Mouse (Mus musculus): Measurements from ENCODE around the gene Anxa5.

The Anxa5 gene

DNA sequence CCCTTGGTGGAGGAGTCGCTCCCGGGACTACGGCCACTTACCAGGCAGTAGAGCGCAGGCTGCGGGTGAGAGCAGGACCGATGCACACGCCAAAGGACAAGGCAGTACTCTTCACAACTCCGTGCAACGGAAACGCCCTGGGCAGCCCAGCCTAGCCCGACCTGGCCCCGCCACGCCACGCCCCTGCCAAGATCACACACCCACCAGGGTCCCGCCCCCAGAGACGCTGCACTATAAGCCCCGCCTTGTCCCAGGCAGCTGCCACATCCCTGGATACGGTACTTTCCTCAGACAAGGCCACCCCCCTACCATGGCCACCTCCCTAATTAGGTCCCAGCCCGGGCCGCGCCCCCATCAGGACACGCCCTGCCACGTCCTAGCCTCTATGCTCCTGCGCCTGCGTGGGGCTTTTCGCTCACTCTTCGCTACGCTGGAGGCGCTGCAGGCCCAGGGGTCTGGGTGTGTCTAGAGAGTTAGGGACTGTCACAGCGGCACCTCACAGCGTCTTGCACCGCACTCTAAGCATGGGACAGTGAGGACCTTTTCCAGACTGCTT is at the start of gene Anxa5, which contains the start of gene 1810062G17Rik:
TSS of gene Anxa5 (minus strand) at position 363 of the 556 bp plus-strand sequence.
TSS of gene 1810062G17Rik (plus strand) at position 406 of the 556 bp plus-strand sequence.
- in situ Hi-C loops (cut with MboI, MseI) = loop anchor here (10.0 kb wide), 1 partner anchor 481 kb away; no protein-coding TSS in a partner anchor

- in situ Hi-C loops (cut with MboI, MseI) = no loop called here
Measured at GRCm38 (mm10) chr3:36524466-36524865, 48.8 kb upstream of the Anxa5 start.

- in situ Hi-C loops (cut with MboI, MseI) = no loop called here
Measured at GRCm38 (mm10) chr3:36522137-36522536, 46.4 kb upstream of the Anxa5 start.

DNA sequence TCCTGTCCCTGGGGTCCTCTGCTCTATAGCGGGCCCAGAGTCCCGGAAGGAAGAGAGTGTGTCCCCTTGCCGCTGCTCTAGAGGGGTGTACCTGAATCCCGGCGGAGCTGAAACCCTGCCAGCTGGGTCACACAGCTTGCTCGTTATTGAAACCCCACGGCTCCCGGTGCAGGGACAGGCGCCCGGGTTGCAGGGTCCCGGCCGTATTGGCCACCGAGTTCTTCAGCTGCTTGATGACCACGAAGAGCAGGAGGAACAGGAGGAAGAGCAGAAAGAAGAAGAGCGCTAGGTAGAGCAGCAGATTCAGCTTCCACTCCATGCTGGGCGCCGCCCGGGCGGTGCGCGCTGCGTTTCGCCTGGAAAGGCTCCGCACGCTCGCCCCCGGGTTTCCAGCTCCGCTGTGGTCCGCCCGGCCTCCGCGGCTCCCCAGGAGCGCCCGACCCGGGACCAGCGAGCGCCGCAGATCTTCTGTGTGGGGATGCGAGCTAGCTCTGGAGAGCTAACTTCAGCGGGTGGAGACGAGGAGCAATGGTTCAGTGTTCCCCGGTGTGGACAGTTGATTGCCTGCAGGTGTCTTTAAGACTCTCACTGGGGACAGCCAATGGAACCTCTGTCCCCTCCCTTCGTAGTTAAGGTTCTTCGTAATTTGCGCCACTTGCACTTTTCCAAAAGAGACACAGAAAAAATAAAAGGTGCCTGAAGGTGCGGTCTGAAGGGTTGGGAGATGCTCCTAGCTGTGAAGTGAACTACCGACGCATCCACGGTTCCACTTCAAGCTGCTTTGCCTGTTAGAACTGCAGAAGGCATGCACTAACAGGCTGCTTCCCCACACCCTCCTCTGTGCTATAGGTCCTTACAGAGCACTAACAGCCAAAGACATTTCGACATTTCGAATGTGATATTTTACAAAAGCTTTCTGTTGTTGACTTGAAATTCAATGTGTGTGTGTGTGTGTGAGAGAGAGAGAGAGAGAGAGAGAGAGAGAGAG is 45.7 kb upstream of the Anxa5 start, which contains the start of gene Gm11549:
TSS of gene Gm11549 (minus strand) at position 741 of the 988 bp plus-strand sequence.
- in situ Hi-C loops (cut with MboI, MseI) = no loop called here

- in situ Hi-C loops (cut with MboI, MseI) = no loop called here
Measured at GRCm38 (mm10) chr3:36516196-36516595, 40.5 kb upstream of the Anxa5 start.

DNA sequence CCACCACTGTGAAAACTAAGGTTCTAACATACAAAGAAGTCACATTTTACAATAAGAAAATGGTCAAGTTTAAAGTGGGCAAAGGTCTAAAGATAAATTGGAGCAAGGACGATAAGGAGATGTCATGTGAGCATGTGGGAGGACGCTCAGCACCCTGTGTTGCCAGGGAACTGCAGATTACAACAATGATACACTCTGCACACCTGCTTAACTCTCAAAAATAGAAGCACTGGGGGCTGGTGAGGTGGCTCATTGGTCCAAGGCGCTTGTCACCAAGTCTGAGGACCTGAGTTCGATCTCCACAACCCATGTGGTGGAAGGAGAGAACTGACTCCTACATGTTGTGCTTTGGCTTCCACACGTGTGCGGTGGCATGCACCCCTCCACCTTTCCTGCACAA is 35.8 kb upstream of the Anxa5 start:
- in situ Hi-C loops (cut with MboI, MseI) = no loop called here

GRCm38 (mm10) chr3:36505809-36506735 is 30.4 kb upstream of the Anxa5 start:
- in situ Hi-C loops (cut with MboI, MseI) = no loop called here

DNA sequence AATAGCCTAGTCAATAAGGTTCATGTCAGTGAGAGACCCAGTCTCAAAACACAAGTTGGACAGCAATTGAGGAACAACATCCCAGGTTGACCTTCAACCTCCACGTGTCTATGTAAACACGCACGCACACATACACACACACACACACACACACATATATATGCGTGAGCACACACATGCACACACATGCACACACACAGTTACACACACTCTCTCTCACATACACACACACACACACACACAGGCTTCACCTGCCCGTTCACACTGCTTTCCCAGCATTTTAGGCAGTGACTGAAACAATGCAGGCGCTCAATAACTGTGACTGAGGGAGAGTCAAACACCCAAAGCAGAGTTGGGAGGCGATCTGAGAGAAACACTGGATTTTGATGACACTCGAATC is 29.6 kb upstream of the Anxa5 start:
- in situ Hi-C loops (cut with MboI, MseI) = no loop called here

DNA sequence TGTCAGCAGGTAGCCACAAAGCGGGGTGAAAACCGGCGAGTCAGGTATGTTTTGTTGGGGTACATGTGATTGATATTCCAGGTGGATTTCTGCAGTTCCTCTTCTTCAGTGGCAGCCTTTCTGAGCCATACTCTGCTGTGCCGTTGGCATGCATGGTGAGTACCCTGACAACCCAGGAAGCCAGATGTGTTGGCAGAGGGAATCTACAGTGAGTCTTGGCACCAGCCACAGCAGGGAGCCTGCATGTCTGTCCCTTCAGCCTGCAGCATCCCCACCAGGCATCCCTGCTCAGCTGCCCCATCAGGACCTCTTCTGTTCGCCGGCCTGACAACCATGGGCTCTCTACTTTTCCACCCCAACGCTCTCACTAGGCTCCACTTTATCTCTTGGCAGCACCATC is 25.9 kb upstream of the Anxa5 start:
- in situ Hi-C loops (cut with MboI, MseI) = no loop called here

GRCm38 (mm10) chr3:36500976-36501375 is 25.3 kb upstream of the Anxa5 start:
- in situ Hi-C loops (cut with MboI, MseI) = no loop called here

GRCm38 (mm10) chr3:36499418-36499817 is 23.7 kb upstream of the Anxa5 start:
- in situ Hi-C loops (cut with MboI, MseI) = loop anchor here (5.0 to 10.0 kb wide), 2 partner anchors 55 to 287 kb away; no protein-coding TSS in a partner anchor

- in situ Hi-C loops (cut with MboI, MseI) = loop anchor here (5.0 to 10.0 kb wide), 2 partner anchors 53 to 286 kb away; no protein-coding TSS in a partner anchor
Measured at GRCm38 (mm10) chr3:36498224-36498623, 22.5 kb upstream of the Anxa5 start.

DNA sequence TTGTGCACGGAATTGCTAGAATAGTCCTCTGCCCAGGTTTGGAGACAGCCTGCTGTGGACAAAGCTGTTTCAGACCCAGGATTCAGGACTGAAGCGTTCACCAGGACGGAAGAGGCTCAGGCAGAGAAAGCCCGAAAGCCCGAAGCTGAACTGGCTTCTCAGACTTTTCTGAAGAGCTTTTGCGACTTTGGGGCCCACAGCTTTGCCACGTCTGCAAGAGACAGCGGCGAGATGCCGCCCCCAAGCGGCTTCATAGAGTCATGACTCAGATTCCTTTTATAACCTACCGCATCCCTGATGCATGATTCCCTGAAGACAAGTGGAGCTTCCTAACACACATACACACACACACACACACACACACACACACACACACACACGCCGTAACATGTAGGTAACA is 21.1 kb upstream of the Anxa5 start:
- in situ Hi-C loops (cut with MboI, MseI) = loop anchor here (5.0 to 10.0 kb wide), 2 partner anchors 52 to 284 kb away; no protein-coding TSS in a partner anchor

DNA sequence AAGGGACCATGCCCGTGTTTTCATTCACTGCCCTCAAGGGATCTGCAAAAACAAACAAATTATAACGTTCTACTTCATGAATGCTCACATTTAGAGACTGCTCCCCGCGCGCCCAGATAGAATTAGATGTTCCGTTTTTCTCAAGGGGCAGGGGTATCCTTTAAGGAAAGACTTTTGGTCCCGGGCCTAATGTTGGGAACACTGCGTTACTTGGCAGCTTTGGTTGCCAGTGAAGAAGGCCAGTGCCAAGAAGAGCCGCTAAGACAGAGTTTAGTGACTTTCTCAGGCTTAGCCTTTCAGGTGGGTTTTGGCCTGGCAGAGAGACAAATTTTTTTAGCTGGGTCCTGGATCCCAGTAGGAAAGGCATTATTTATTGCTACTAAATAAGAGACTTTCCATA is 20.6 kb upstream of the Anxa5 start:
- in situ Hi-C loops (cut with MboI, MseI) = loop anchor here (5.0 to 10.0 kb wide), 2 partner anchors 51 to 284 kb away; no protein-coding TSS in a partner anchor

DNA sequence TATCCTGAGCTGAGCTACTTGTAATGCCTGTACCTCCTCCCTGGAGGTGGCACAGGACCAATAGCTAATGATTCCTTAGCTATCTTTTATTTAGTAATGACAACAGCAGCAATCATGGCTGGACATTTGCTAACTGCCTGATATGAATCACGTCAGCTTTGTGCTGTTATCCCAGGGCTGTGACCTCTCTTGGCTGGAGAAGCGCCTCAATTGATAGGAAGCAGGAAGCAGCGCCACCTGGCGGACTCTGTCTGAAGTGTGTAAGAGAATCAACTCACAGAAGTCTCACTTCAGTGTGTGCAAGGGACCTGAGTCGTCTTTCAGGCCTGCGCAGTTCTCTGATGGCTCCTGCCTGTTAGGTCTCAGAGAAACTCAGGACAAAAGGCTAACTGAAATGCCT is 19.7 kb upstream of the Anxa5 start:
- in situ Hi-C loops (cut with MboI, MseI) = loop anchor here (5.0 to 10.0 kb wide), 2 partner anchors 51 to 283 kb away; no protein-coding TSS in a partner anchor

GRCm38 (mm10) chr3:36494613-36495012 is 18.9 kb upstream of the Anxa5 start:
- in situ Hi-C loops (cut with MboI, MseI) = loop anchor here (5.0 to 10.0 kb wide), 2 partner anchors 50 to 282 kb away; no protein-coding TSS in a partner anchor

DNA sequence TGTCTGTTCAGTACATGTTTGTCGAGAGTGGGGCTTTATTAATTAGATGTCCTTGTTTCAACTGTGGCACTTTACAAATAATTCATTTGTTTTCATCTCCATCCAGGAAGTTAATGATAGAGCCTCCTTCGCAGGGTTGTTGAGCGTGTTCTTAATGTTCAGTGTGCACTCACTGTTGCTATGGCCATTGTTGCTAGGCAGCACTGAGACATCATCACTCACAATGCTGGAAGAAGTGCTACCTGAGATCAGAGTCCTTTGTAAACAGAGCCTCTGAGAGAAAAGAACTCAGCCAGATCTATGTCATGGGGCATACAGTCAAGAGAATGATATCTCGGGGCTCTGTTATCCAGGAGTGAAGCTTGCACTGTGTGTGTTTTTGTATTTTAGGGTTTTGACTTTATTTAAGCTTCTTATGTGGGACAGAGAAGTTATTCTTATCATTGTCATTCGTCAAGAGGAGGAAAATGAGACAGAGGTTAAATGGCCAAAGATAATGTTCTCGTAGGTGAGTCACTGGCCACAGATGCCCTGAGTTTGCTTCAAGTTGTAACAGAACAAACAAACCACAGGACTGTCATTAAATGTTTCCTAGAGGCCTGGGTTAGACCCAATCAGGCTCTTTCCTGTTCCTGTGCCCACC is 18.1 kb upstream of the Anxa5 start:
- in situ Hi-C loops (cut with MboI, MseI) = loop anchor here (10.0 kb wide), 1 partner anchor 49 kb away; no protein-coding TSS in a partner anchor

DNA sequence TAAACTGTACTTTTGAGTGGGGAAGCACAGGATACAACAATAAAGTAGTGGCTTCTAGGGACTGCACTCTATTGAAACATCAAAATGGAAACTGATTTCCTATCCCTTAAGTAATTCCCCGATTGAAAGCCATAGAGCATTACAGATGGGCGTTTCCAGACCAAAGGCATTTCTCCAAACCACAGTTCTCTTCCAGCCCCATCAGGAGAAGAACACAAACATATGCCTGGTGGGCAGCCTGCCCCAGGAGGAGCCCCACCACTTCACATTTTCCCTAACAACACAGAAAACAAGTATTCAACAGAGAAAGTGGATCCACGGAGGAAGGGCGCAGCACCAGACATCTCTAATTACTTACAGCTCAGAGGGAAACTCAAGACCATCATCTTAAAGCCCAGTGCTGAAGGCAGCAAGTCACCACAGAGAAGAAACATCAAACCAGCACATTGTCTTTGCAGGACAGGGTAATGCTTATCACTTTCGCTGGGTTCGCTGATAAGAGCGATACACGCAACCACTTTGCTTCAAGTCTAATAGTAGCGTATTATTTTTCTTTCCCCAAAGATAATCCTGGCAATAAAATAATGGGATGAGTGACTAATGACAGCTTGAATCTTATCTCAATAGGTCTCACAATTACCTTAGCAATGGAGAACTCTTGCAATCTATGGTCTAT is 17.2 kb upstream of the Anxa5 start:
- in situ Hi-C loops (cut with MboI, MseI) = loop anchor here (10.0 kb wide), 1 partner anchor 48 kb away; no protein-coding TSS in a partner anchor

DNA sequence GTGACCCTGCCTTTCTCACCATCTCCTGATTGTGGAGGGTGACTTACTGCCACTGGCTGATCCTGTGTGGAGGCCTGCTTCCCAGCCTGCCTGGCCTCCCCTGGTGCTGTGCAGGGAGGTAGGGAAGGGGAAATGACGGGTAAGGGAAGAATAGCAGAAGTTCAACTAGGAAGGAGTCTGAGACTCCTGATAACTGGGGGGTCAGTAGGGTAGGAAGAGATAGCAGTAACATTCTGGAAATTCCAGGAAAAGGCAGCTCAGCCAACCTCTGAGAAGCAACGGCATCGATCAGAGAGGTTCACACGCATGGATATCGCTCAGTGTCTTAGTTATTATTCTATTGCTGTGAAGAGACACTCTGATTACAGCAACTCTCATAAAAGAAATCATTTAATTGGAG is 15.8 kb upstream of the Anxa5 start:
- in situ Hi-C loops (cut with MboI, MseI) = loop anchor here (10.0 kb wide), 1 partner anchor 47 kb away; no protein-coding TSS in a partner anchor

GRCm38 (mm10) chr3:36489590-36489910 is 13.9 kb upstream of the Anxa5 start:
- in situ Hi-C loops (cut with MboI, MseI) = no loop called here

Measured in T-helper 1 cell (primary cell).